Mouse (Mus musculus) brain, embryonic 14.5 days (tissue): ENCODE data around the gene Naa25.

Source experiments
- CTCF ChIP-seq: fragments of 200-500 bp; IDR thresholded peaks from 2 replicates; pipeline ENCODE4 v1.5.1; 2012; ENCODE audit warnings: inconsistent platforms, mild to moderate bottlenecking, moderate library complexity, borderline replicate concordance; ENCODE audit not compliant: insufficient read depth, insufficient read length; ENCODE audit errors: extremely low read depth
- POLR2A ChIP-seq: fragments of 200-500 bp; IDR thresholded peaks from 2 replicates; pipeline ENCODE4 v1.6.1; 2012; ENCODE audit warnings: mild to moderate bottlenecking, inconsistent platforms, borderline replicate concordance; ENCODE audit not compliant: poor library complexity, insufficient read depth, insufficient read length, severe bottlenecking; ENCODE audit errors: extremely low read depth

- TF ChIP-seq CTCF: peak; percentile 40; the same call in 1 of the 2 replicates
- no peak for TF ChIP-seq POLR2A
Observed at GRCm38 (mm10) chr5:121449976-121450375, 52.2 kb downstream of the Naa25 start.
